Mouse (Mus musculus): ENCODE results near the gene Fmo9. TPM values are rescaled to one million over a fixed set of nuclear protein-coding genes. Genes with fewer than 3 reads are reported as not detected.

Gene Fmo9
- total RNA-seq (2021), result not detected
- long read RNA-seq, experiment 1, result 0 reads
- long read RNA-seq, experiment 2, result 0 reads

DNA sequence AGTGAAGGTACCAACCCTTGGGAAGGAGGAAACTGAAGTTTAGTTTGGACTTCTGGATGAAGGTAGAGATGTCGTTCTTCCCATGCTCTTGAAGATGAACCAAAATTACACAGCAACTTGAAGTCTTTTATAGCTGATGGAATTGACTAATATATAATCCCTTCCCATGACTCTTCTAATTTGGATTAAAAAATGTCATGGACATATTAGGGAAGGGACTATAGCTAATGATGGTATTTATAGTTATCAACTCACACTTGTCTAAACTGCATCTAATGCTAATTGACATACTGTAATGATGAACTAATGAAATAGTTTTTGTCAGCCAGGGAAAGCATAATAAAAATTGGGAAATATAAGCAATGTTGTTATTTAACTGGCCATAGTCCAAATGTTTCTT is at the start of gene Fmo9:
Fmo9 (minus strand) TSS at position 101 of the 400 bp plus-strand sequence.
- DNase-seq, result no peak

DNA sequence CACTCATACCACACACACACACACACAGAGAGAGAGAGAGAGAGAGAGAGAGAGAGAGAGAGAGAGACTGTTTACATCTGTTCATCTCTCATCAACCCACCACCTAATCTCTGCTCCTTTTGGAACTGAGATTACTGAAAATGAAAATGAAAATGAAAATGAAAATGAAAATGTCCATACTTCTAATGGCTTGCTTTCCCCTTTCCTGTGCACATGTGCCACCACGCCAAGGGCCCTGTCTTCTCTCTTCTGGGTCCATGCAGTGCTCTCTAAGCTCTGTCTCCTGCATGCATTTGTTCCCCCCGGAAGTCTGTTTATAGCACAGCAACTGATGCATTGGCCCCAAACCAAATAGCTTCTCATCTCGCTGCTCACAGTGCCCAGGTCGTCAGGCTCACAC is 49.2 kb upstream of the Fmo9 start:
- DNase-seq, result no peak

DNA sequence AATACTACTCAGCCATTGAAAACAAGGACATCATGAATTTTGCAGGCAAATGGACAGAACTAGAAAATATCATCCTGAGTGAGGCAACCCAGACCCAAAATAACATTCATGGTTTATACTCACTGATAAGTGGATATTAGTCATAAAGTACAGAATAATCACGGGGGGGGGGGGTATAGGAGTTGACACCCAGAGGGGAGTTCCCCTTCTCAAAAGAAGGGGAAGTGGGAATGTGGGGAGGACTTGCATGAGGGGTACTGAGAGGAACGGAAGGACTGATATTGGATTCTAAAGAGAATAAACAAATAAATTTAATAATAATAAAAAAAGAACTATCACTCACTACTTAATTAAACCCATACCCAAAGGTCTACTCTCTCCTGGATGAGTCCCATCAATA is 48.6 kb upstream of the Fmo9 start:
- no peak for DNase-seq

DNA sequence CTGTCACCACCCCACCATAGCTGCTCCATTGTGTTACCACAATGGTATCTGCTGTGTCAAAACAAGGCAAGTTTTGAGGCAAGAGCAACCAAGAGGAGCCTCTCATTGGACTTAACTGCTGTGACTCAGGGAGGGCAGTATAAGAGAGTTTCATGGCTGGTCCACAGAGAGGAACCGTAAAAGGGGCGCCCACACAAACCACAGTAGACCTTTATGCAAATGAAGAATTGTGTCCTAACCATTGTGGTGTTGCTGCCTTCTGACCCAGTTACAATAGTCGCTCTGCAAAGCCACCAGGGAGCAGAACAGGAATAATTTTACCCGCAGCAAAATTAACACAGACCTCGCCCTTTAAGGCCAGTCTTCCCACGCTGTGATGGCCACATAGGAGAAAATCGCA is 29.2 kb upstream of the Fmo9 start:
- no peak for DNase-seq

DNA sequence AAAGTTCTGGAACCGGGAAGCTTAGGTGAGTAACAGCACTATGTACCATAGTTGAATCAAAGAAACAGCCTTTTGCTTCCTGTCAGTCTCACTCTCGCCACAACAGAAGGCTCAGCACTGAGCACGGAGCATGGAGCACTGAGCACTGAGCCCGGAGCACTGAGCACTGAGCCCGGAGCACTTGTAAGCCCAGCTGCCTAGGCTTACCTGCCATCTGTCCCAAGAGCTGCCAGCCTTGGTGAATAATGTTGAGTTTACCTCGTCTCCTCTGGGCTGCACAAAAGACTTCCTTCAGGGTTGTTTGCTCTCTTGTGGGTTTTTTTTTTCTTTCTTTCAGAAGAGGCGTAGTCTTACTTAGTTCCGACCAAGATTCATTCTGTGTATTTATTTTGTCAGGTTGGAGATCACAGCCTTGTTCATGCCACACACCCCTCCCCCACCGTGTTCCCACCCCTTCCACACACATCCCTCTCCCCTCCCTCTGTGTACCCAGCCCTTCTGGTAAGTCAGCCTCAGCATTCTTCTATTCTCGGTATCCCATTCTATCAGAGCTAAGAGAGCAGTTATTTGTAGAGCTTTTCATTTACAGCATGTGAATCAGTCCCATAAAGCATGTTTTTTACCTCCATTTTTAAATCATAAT is 20.7 kb upstream of the Fmo9 start:
- DNase-seq, result no peak

DNA sequence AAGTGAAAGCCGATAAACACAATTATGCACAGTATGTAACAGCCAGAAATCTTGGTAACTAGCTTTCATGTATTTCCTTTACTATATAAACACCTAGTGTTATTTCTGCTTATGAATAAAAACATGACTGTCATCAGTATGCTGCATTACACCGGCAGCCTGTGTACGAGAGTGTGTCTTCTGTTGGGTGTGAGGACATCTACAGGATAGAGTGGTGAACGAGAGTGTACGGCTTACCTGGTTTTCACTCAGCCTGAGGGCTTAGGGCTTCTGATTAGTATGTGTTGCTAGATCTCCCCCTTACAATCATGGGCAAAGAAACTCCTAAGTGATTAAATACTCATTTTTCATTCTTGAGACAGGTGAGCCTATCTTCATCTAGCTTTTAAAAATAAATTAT is 12.4 kb downstream of the Fmo9 start:
- no peak for DNase-seq

DNA sequence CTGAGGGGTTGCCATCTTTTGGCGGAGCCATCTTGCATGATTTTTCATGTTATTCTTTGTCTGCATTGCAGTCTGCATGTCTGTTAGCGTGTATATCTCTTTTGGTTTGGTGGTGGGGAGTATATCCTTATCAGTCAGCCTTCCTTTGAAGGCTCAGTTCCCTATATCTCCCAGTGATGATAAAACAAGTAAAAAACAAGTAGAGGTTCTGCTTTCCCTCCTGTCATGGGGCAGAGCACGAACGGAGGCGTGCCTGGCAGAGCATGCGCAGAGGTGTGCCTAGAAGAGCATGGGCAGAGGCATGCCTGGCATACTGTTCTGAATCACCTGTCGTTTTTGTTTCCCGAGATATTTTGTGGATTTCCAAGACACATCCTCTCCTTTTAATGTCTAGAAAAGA is 20.8 kb downstream of the Fmo9 start:
- no peak for DNase-seq

DNA sequence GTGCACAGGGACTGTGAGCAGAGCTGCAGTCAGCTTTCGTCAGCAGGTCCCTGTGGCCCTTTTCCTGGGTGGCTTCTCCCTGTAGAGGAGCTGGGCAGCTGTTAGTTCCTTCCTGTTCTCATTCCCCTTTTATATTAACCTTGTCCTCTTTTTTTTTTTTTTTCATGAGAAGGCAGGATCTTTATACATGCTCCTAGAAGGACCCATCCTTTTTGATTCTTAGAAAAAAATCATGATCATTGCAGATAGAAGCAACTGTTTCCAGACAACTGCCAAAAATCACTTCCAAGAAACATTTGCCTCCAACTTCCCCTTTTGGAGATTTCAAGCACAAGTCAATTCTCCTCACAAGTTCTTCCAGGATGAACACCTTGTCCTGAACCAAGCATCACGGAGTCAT is 34.1 kb downstream of the Fmo9 start, which contains the start of gene Gm4847:
Gm4847 (minus strand) TSS at position 101 of the 400 bp plus-strand sequence.
- no peak for DNase-seq

Small RNAs within 50 kb of the gene (microRNA-seq; reads per million reads assigned to microRNA genes)
- gene Gm22992 (ENCODE audit: borderline replicate concordance in 2 of 2), result 0 reads per million in 2 experiments

Other genes starting within 250 kb of the Fmo9 start
- not detected for gene Gm4846, start 184.3 kb downstream of the Fmo9 start, total RNA-seq (2021)
- gene Gm4847, start 34.2 kb downstream of the Fmo9 start, total RNA-seq (2021), result not detected

Data from gastrocnemius, postnatal 25 days (tissue).